ENCODE assay signal across 15 mouse cellular contexts in the genomic region with DNA sequence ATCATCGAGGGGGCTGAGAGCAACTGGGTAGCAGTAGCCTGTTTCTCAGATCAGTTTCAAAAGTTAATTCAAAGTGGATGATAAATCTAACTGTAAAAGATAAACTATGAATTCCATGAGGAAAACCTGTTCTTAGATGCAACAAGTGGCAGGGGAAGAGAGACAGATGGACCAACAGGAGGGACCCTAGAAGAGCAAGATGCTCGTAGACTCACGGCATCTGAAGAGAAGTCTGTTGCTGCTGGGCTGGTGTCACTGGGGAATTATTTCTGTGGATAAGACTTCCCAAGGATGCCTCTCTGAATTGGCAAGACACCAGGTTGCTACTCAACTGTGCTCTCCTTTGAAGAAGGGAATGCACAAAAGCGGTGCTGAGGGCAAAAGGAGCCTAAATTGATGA.
DNase-seq lines count a peak whose midpoint lies in the region; TF ChIP-seq lines count a peak whose summit lies in the region.
"Had no signal": no experiment of that assay in that cellular context is flagged by ENCODE, and none has a peak within 500 bp of the region (broad histone marks: within the 10 kb centered on the region; RNA-seq: fewer than 3 reads in every experiment).

No protein-coding gene starts in this region.

- intact Hi-C loops in heart, postnatal 25 days (cut with DNase I): no loop called here

- DNase-seq in cerebellum, adult 11-12 months: peak; percentile 11
- DNase-seq in cerebellum, adult 2 months: no peak
- peak; percentile 74 for DNase-seq in heart, adult 11 months
- DNase-seq in heart, postnatal 25 days (ENCODE audit: low spot score): no peak
- peak; percentile 49 for DNase-seq in layer of hippocampus, adult 9-10 months (ENCODE audit: low spot score)
- DNase-seq in right cerebral cortex, postnatal 25 days: peak; percentile 8
- no peak for DNase-seq in ovary, postnatal 10 days (ENCODE audit: low spot score)
- no peak for DNase-seq in gastrocnemius, postnatal 10 days
- DNase-seq: gastrocnemius, postnatal 14 days; heart, postnatal 36 days; liver; liver, postnatal 0 days; thymus, postnatal 4 days had no signal

- TF ChIP-seq POLR2A in cerebellum, adult 2 months (IDR thresholded peaks at IDR 0.05; ENCODE audit: borderline replicate concordance, insufficient read depth, low read length): no peak

- H3K27me3 ChIP-seq in cerebellum, adult 2 months (ENCODE audit: control insufficient read depth, insufficient read depth, low read length): no peaks in the 10 kb centered on the region
- H3K27me3 ChIP-seq: embryonic facial prominence, embryonic 12.5 days had no signal

- 40% methylated on average over 4 of the region's 4 CpGs for WGBS in cerebellum, adult 2 months

- H3K27ac ChIP-seq in cerebellum, adult 2 months (ENCODE audit: insufficient read depth, low read length): no peak overlapping the region
- H3K27ac ChIP-seq: embryonic facial prominence, embryonic 12.5 days; kidney, postnatal 0 days had no signal

- H3K4me3 ChIP-seq in cerebellum, adult 2 months (replicated peaks; ENCODE audit: insufficient read depth, low read depth, low read length): no peak overlapping the region
- H3K4me3 ChIP-seq: embryonic facial prominence, embryonic 12.5 days had no signal

- TF ChIP-seq CTCF in cerebellum, adult 2 months (IDR thresholded peaks at IDR 0.05; ENCODE audit: borderline replicate concordance, insufficient read depth, low read depth, low read length): no peak

- H3K4me1 ChIP-seq in cerebellum, adult 2 months (ENCODE audit: control insufficient read depth, insufficient read depth, low read length): peaks cover 3% of the 10 kb centered on the region
- H3K4me1 ChIP-seq: embryonic facial prominence, embryonic 12.5 days had no signal

Comparison
In these comparisons a context has a peak if more than half of its experiments do, and no peak if none do; other contexts are left out.
1. DNase-seq: peak in cerebellum, adult 11-12 months (single experiment), heart, adult 11 months (single experiment), layer of hippocampus, adult 9-10 months (single experiment) and right cerebral cortex, postnatal 25 days (single experiment); none in cerebellum, adult 2 months (0 of 2), heart, postnatal 25 days (single experiment), ovary, postnatal 10 days (single experiment) and gastrocnemius, postnatal 10 days (single experiment).